Mouse (Mus musculus) megakaryocyte, adult 5-6 weeks (primary cell): ENCODE data around the gene Olfr702. TPM values are rescaled to one million over a fixed set of nuclear protein-coding genes. Genes with fewer than 3 reads are reported as not detected.

ENCODE experiments used
- ATAC-seq: 2 replicates; pipeline ENCODE4 v1.8.0; 2016; ENCODE audit warnings: mild to moderate bottlenecking, inconsistent platforms; ENCODE audit not compliant: poor library complexity, severe bottlenecking
- total RNA-seq, 2 experiments: library from RNA; stranded (forward) in 1 of 2; stranded (reverse) in 1 of 2; fragments of 153-499, 151-499 nt in 1 of 2; fragments of 221-1000, 200-1000 nt in 1 of 2; gene quantifications; 2 replicates each; pipeline versions ENCODE4 v1.2.3 to v1.2.4; 2015 to 2017

Olfr702 gene
- total RNA-seq (2015) (not detected in 2 replicates), total RNA-seq (2017) (not detected in 2 replicates)

DNA sequence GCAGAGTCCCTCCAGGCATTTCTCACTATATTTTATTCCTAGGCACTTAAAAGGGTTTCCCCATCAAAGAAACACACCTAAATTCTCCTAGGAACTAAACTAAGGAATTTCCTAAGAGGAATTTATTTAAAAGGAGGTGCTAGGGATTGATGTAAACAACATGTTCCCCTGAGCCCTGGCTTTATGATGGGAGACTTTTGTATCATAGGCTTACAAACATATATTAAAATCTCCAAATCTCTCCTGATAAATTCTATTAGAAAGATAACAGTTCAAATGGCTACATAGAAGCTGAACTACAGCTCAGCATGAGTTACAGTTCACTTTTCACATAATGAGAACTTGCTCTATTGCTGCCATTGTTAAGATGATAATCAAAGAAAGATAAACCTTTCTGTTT lies at the start of gene Olfr702:
Gene Olfr702, minus strand, starts transcription at position 101 of the 400 bp plus-strand sequence.
- ATAC-seq: no peak

DNA sequence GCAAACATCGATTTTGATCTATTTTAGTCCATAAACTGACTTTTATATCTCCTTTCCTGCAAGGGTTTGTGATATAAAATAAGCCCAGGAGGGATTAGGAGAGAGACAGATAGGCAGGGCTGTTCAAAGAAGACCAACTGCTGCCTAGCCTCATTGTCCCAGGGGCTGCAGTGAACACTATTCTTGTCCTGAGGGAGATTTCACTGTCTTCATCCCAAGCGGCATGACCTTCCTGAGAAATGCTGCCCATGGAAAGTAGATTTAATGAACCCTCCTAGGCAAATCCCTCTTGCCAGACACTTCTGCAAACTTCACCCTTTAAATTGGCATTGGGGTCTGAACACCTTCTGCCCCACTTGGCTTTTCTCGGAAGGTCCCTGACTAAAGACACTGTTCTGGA lies 43.1 kb upstream of the Olfr702 start, which contains the start of gene Olfr705:
Gene Olfr705, minus strand, starts transcription at position 101 of the 400 bp plus-strand sequence.
- no peak for ATAC-seq

- ATAC-seq: no peak
Measured at GRCm38 (mm10) chr7:106862885-106863284, 29.2 kb upstream of the Olfr702 start, which contains the start of gene Olfr704. Olfr704 (plus strand) TSS chr7:106863185.

- ATAC-seq: no peak
Measured at GRCm38 (mm10) chr7:106843060-106843459, 9.4 kb upstream of the Olfr702 start, which contains the start of gene Olfr703. Olfr703 (plus strand) TSS chr7:106843360.

GRCm38 (mm10) chr7:106818414-106818813 lies 15.3 kb downstream of the Olfr702 start:
- no peak for ATAC-seq

DNA sequence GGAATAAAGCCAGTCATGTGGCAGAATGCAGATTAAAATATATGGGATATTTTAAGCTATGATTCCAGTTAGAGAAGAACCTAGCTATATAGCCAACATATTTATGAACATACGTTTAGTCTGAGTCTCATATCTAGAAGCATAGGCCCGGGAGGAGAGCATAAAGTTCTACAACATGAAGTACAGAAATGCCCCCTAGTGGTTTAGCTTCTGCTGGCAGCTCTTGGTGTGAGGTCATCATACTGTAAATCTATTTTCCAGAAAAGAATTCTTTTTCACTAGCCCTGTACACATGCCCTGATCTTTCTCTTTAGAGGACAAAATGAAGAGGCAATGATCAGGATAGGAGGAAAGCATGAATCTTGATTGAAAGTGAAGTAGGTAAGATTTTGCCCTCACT lies 17.9 kb downstream of the Olfr702 start:
- peak; percentile 83 for ATAC-seq

DNA sequence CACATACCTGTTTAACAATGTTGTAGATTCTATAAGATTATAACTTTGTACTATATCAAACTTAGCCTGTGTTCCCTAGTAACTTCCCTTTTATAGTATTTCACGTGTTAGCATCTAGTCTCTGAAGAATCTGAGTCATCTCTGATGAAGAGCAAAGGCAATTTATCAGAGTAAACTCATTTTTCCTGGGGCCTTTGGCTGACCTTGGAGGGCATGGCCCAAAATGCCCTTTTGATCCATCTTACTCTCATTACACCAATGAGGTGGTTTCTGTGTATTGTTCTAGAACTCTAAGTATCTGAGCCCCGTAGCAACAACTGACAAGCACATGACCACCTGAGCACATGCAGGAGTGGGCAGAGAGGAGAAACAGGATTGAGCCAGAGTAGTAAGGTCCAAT lies 19.9 kb downstream of the Olfr702 start, which contains the start of gene Olfr701:
Gene Olfr701, plus strand, starts transcription at position 301 of the 400 bp plus-strand sequence.
- no peak for ATAC-seq

- ATAC-seq: no peak
Measured at GRCm38 (mm10) chr7:106808734-106809133, 25.0 kb downstream of the Olfr702 start, which contains the start of gene Olfr700. Olfr700 (minus strand) TSS chr7:106808834.

DNA sequence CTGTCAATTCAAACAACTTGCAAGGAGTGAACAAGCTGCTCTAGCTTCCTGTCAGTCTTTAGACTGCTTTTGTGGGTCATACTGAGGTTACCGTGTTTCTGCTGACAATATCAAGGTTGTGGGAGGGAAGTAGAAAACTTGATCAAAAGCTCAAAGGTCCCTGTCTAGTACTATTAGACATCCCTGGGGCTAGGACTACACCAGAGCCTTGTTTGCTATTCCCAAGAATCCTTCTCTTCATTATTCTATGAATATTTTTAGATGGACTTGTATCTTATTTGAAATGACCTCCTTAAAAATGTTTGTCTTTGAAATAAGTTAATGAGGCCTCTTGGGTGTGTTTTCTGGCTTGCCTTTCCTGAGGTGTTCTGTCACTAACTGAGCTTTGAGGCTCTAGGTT lies 40.6 kb downstream of the Olfr702 start, which contains the start of gene Olfr699:
Gene Olfr699, minus strand, starts transcription at position 101 of the 400 bp plus-strand sequence.
- no peak for ATAC-seq

DNA sequence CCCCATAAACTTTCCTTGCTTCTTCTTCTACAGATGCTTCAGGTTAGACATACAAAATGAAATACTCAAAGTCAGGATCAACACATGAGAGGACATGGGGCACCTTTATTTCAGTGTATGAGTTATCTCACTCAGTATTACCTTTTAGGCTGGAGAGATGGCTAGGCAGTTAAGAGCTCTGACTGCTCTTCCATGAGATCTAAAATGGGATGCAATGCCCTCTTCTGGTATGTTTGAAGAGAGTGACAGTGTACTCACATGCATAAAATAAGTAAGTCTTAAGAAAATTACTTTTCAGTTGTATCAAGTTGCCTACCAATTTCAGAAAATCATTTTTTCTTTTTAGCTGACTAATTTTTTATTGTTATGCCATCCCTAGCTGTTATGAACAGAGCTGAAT lies 45.4 kb downstream of the Olfr702 start:
- ATAC-seq: 0 out of 2 replicates have a peak, but pooled peaks have one; percentile 40

Other genes starting within 250 kb of the Olfr702 start
- gene Olfr693, start 153.3 kb downstream of the Olfr702 start, total RNA-seq (2015): not detected in 2 replicates
- gene Olfr693, start 153.3 kb downstream of the Olfr702 start, total RNA-seq (2017): not detected in 2 replicates
- gene Olfr694, start 142.1 kb downstream of the Olfr702 start, total RNA-seq (2015): 0.04 TPM in 1 of 2 replicates, not detected in the other
- gene Olfr694, start 142.1 kb downstream of the Olfr702 start, total RNA-seq (2017): not detected in 2 replicates
- not detected in 2 replicates for gene Olfr695, start 117.5 kb downstream of the Olfr702 start, total RNA-seq (2015)
- not detected in 2 replicates for gene Olfr695, start 117.5 kb downstream of the Olfr702 start, total RNA-seq (2017)
- not detected in 2 replicates for gene Olfr697, start 91.5 kb downstream of the Olfr702 start, total RNA-seq (2015)
- gene Olfr697, start 91.5 kb downstream of the Olfr702 start, total RNA-seq (2017): not detected in 2 replicates
- not detected in 2 replicates for gene Olfr698, start 78.5 kb downstream of the Olfr702 start, total RNA-seq (2015)
- gene Olfr698, start 78.5 kb downstream of the Olfr702 start, total RNA-seq (2017): not detected in 2 replicates
- not detected in 2 replicates for gene Olfr699, start 40.7 kb downstream of the Olfr702 start, total RNA-seq (2015)
- gene Olfr699, start 40.7 kb downstream of the Olfr702 start, total RNA-seq (2017): not detected in 2 replicates
- not detected in 2 replicates for gene Olfr700, start 25.1 kb downstream of the Olfr702 start, total RNA-seq (2015)
- 0.73 TPM in 1 of 2 replicates, not detected in the other for gene Olfr700, start 25.1 kb downstream of the Olfr702 start, total RNA-seq (2017)
- gene Olfr701, start 19.8 kb downstream of the Olfr702 start, total RNA-seq (2015): not detected in 2 replicates
- gene Olfr701, start 19.8 kb downstream of the Olfr702 start, total RNA-seq (2017): not detected in 2 replicates
- not detected in 2 replicates for gene Olfr703, start 9.5 kb upstream of the Olfr702 start, total RNA-seq (2015)
- gene Olfr703, start 9.5 kb upstream of the Olfr702 start, total RNA-seq (2017): not detected in 2 replicates
- not detected in 2 replicates for gene Olfr704, start 29.3 kb upstream of the Olfr702 start, total RNA-seq (2015)
- gene Olfr704, start 29.3 kb upstream of the Olfr702 start, total RNA-seq (2017): not detected in 2 replicates
- gene Olfr705, start 43.0 kb upstream of the Olfr702 start, total RNA-seq (2015): not detected in 2 replicates
- gene Olfr705, start 43.0 kb upstream of the Olfr702 start, total RNA-seq (2017): not detected in 2 replicates
- gene Olfr706, start 54.3 kb upstream of the Olfr702 start, total RNA-seq (2015): not detected in 2 replicates
- gene Olfr706, start 54.3 kb upstream of the Olfr702 start, total RNA-seq (2017): not detected in 2 replicates
- not detected in 2 replicates for gene Olfr707, start 67.3 kb upstream of the Olfr702 start, total RNA-seq (2015)
- not detected in 2 replicates for gene Olfr707, start 67.3 kb upstream of the Olfr702 start, total RNA-seq (2017)
- gene Olfr1532-ps1, start 74.1 kb upstream of the Olfr702 start, total RNA-seq (2015): not detected in 2 replicates
- not detected in 2 replicates for gene Olfr1532-ps1, start 74.1 kb upstream of the Olfr702 start, total RNA-seq (2017)
- gene Olfr709-ps1, start 98.3 kb upstream of the Olfr702 start, total RNA-seq (2015): not detected in 2 replicates
- not detected in 2 replicates for gene Olfr709-ps1, start 98.3 kb upstream of the Olfr702 start, total RNA-seq (2017)
- not detected in 2 replicates for gene Olfr710, start 114.4 kb upstream of the Olfr702 start, total RNA-seq (2015)
- gene Olfr710, start 114.4 kb upstream of the Olfr702 start, total RNA-seq (2017): not detected in 2 replicates
- not detected in 2 replicates for gene Olfr6, start 130.0 kb upstream of the Olfr702 start, total RNA-seq (2015)
- not detected in 2 replicates for gene Olfr6, start 130.0 kb upstream of the Olfr702 start, total RNA-seq (2017)
- not detected in 2 replicates for gene Olfr711, start 141.6 kb upstream of the Olfr702 start, total RNA-seq (2015)
- not detected in 2 replicates for gene Olfr711, start 141.6 kb upstream of the Olfr702 start, total RNA-seq (2017)
- not detected in 2 replicates for gene Olfr2, start 172.2 kb upstream of the Olfr702 start, total RNA-seq (2015)
- gene Olfr2, start 172.2 kb upstream of the Olfr702 start, total RNA-seq (2017): under 0.01 TPM in 1 of 2 replicates, not detected in the other
- not detected in 2 replicates for gene Olfr713, start 197.3 kb upstream of the Olfr702 start, total RNA-seq (2015)
- gene Olfr713, start 197.3 kb upstream of the Olfr702 start, total RNA-seq (2017): not detected in 2 replicates
- gene Olfr714, start 237.1 kb upstream of the Olfr702 start, total RNA-seq (2015): not detected in 2 replicates
- not detected in 2 replicates for gene Olfr714, start 237.1 kb upstream of the Olfr702 start, total RNA-seq (2017)